Mouse (Mus musculus) intestine, embryonic 14.5 days (tissue): ENCODE data around the gene B4galt1. TPM values are rescaled to one million over a fixed set of nuclear protein-coding genes. Genes with fewer than 3 reads are reported as not detected.

Experiments
- ATAC-seq: fragments of 200-750 bp; cut with Nextera tagmentation; replicated peaks from 2 replicates; pipeline ENCODE4 v1.8.0; 2017; ENCODE audit warnings: low read depth, moderate number of reproducible peaks, moderate TSS enrichment, moderate library complexity; ENCODE audit not compliant: low FRiP score, low TSS enrichment
- DNase-seq: peaks from one replicate; pipeline ENCODE4 v3.0.0-alpha.2; 2018; ENCODE audit warnings: low spot score
- H3K27ac ChIP-seq: fragments of 300-500 bp; sonication (generic); 2 replicates; pipeline ENCODE4 v1.5.1; 2014; ENCODE audit warnings: low read depth, mild to moderate bottlenecking, control low read depth
- H3K27me3 ChIP-seq: fragments of 300-500 bp; sonication (generic); replicated peaks from 2 replicates; pipeline ENCODE4 v1.6.1; 2014; ENCODE audit warnings: low read length, control low read depth; ENCODE audit not compliant: control insufficient read depth, insufficient read depth
- H3K36me3 ChIP-seq: fragments of 300-500 bp; sonication (generic); 2 replicates; pipeline ENCODE4 v1.6.1; 2014; ENCODE audit warnings: low read length, control low read depth; ENCODE audit not compliant: control insufficient read depth, insufficient read depth
- H3K4me1 ChIP-seq: fragments of 300-500 bp; sonication (generic); replicated peaks from 2 replicates; pipeline ENCODE4 v1.6.1; 2014; ENCODE audit warnings: low read length, control low read depth, mixed read lengths; ENCODE audit not compliant: control insufficient read depth, insufficient read depth
- H3K4me2 ChIP-seq: fragments of 300-500 bp; sonication (generic); 2 replicates; pipeline ENCODE4 v1.6.1; 2014; ENCODE audit warnings: low read length
- H3K4me3 ChIP-seq: fragments of 300-500 bp; sonication (generic); 2 replicates; pipeline ENCODE4 v1.5.1; 2014; ENCODE audit warnings: low read depth, low read length, control low read depth, mixed read lengths
- H3K9ac ChIP-seq: fragments of 300-500 bp; sonication (generic); 2 replicates; pipeline ENCODE4 v1.6.1; 2014; ENCODE audit warnings: mild to moderate bottlenecking, low read length
- H3K9me3 ChIP-seq: fragments of 300-500 bp; sonication (generic); 2 replicates; pipeline ENCODE4 v1.6.1; 2016; ENCODE audit warnings: low read length, control low read depth; ENCODE audit not compliant: control insufficient read depth
- WGBS: fragments of 180-500 bp; shearing (Covaris S2); extraction: QIAGEN DNeasy Blood & Tissue Kit; methylation state at CpG from one replicate; pipeline ENCODE4 v1.1.7; 2014; 5-methylcytosine and 5-hydroxymethylcytosine counted together
- polyA plus RNA-seq: library from polyadenylated mRNA; unstranded; fragments of >200 nt; fragmentation: Nextera tagmentation; extraction: Ambion mirVana; gene quantifications from 2 replicates; pipeline ENCODE4 v1.2.1, GENCODE M21; 2014

Gene B4galt1
- polyA plus RNA-seq, 1 experiment from 2014 or later: 36.7 TPM

DNA sequence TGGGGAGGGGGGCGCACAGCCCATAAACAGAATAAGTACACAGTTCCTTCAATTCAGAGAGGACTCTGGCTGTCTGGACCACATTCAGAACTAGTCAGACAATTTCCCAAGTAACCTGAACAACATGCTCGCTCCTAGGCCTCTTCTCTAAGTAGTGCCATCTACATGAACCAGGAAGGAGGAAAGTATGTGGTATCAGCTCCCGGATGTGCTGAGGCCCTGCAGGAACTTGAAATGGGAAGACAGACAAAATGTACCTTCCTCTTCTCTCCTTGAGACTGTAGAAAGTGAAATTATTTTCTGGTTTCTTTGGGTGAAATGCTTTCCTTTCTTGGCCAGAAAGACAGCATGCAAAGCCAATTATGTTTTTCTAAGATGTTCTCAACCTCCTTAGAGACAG lies 38.7 kb downstream of the B4galt1 start:
- no peak overlapping the region for H3K4me2 ChIP-seq
- ATAC-seq (no peak), DNase-seq (no peak)
- H3K27me3 ChIP-seq: no peaks in the 10 kb centered on the region
- H3K9ac ChIP-seq: no peak overlapping the region
- no peaks in the 10 kb centered on the region for H3K9me3 ChIP-seq
- H3K4me1 ChIP-seq: no peaks in the 10 kb centered on the region; the same call in 1 of the 2 replicates
- peaks cover 44% of the 10 kb centered on the region for H3K36me3 ChIP-seq
- 83% methylated on average over 3 of the region's 3 CpGs for WGBS
- H3K4me3 ChIP-seq: no peak overlapping the region
- H3K27ac ChIP-seq: no peak overlapping the region

DNA sequence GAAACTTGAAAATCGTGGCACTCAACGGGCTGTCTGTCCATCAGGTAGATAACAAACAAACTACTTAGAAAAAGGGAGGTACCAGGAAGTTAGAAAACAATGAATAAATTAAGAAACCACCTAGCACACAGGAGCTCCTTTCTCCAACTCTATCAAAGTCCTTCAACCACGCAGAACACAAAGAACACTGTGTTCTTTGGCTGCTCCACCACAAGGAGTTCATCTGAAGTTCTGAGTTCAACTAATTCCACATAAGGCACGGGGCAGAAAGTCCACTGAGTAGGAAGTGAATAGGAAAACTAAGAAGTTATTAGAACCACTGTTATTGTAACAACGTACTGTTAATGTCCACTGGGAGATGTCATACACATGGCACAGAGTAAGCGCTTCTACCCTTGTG lies 39.4 kb downstream of the B4galt1 start:
- no peak for DNase-seq
- H3K27me3 ChIP-seq: no peaks in the 10 kb centered on the region
- H3K4me3 ChIP-seq: no peak overlapping the region
- H3K9me3 ChIP-seq: no peaks in the 10 kb centered on the region
- no peak for ATAC-seq
- H3K27ac ChIP-seq: no peak overlapping the region
- no peak overlapping the region for H3K4me2 ChIP-seq
- no peak overlapping the region for H3K9ac ChIP-seq
- H3K36me3 ChIP-seq: peaks cover 50% of the 10 kb centered on the region
- H3K4me1 ChIP-seq: no peaks in the 10 kb centered on the region; the same call in 1 of the 2 replicates
- WGBS: 90% methylated on average over 6 of the region's 6 CpGs

DNA sequence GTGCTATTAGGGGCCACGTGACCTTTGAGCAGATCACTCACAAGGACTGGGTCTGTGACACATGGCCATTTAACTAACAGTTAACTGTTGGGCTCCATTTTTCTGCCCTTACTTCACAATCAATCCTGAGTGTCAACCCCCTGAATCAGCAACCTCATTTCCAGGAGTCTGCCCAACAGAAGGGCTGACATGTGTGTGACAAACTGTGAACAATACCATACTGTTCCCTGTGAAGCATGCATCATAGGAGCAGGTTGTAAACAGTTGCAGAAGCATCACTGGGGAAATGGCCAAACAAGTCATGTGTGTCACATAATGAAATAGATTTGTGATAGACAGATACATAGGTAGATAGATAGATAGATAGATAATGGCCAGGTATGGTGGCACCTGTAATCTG lies 40.9 kb downstream of the B4galt1 start:
- H3K9ac ChIP-seq: no peak overlapping the region
- no peak overlapping the region for H3K27ac ChIP-seq
- H3K36me3 ChIP-seq: peaks cover 63% of the 10 kb centered on the region
- no peaks in the 10 kb centered on the region for H3K9me3 ChIP-seq
- H3K4me1 ChIP-seq: no peaks in the 10 kb centered on the region; the same call in 1 of the 2 replicates
- no peak overlapping the region for H3K4me2 ChIP-seq
- WGBS: 96% methylated on average over 1 of the region's 1 CpGs
- DNase-seq: no peak
- ATAC-seq: no peak
- H3K27me3 ChIP-seq: no peaks in the 10 kb centered on the region
- H3K4me3 ChIP-seq: no peak overlapping the region

DNA sequence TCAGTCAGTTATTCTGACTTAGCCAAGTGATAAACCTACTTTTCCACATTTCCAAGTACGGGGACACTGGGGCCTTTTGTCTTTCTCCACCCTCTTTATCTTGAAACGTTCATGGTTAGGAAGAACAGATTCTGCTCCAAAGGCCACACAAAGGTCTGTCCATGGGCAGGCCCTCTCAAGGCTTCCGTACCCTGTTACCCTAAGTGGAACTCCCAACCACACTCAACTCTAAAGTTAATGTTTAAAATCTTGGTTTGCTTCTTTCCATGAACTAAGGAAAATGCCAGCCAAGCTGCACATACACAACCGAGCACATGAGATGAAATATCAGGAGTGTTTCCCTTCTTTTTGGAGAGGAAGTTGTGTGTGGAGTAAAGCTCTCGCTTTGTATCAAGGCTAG lies 43.3 kb downstream of the B4galt1 start:
- H3K27me3 ChIP-seq: no peaks in the 10 kb centered on the region
- H3K4me3 ChIP-seq: no peak overlapping the region
- H3K4me2 ChIP-seq: no peak overlapping the region
- no peaks in the 10 kb centered on the region for H3K4me1 ChIP-seq
- no peak overlapping the region for H3K9ac ChIP-seq
- H3K36me3 ChIP-seq: peaks cover 70% of the 10 kb centered on the region
- ATAC-seq (no peak), DNase-seq (no peak)
- WGBS: 93% methylated on average over 5 of the region's 5 CpGs
- no peak overlapping the region for H3K27ac ChIP-seq
- H3K9me3 ChIP-seq: no peaks in the 10 kb centered on the region

DNA sequence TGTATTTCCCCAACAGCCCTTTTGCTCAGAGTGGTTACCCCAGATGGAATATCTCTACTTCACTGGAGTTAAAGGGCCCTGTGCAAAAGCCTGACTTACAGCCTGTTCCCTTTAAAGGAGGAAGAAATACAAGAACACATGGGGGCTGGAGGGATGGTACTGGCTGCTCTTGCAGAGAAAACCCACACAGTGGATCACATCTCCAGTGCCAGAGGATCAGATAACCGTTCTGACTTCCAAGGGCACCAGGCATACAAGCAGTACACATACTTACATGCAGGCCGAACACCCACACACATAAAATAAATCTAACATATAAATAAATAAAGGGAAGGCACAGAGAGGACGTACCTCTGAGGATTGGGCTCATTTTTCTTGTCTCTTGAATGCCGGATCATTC lies 46.4 kb downstream of the B4galt1 start:
- peaks cover 70% of the 10 kb centered on the region for H3K36me3 ChIP-seq
- DNase-seq (no peak), ATAC-seq (no peak)
- no peak overlapping the region for H3K27ac ChIP-seq
- no peak overlapping the region for H3K4me2 ChIP-seq
- WGBS: 71% methylated on average over 4 of the region's 4 CpGs
- H3K9ac ChIP-seq: no peak overlapping the region
- H3K27me3 ChIP-seq: no peaks in the 10 kb centered on the region
- H3K4me3 ChIP-seq: no peak overlapping the region
- no peaks in the 10 kb centered on the region for H3K9me3 ChIP-seq
- no peaks in the 10 kb centered on the region for H3K4me1 ChIP-seq

DNA sequence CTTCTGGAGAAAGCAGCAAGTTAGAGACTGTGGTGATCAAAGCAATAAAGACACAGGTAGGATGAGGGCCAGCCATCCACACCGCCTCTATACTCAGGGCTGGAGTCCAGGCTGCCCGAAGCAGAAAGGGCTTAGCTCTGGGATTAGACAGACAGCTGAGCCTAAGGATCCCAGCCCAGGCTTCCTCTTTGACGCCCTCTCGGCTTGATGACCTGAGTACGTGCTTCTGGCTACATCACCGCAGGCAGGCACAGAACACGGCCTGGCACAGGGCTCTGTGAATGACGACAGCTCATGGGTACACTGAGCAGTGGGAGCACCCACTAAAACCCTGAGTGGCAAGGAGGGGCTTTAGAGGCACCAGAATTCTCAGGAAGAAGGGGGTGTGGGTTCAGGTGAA lies 48.4 kb downstream of the B4galt1 start:
- no peak overlapping the region for H3K27ac ChIP-seq
- ATAC-seq: no peak
- no peaks in the 10 kb centered on the region for H3K27me3 ChIP-seq
- no peak overlapping the region for H3K4me3 ChIP-seq
- no peak overlapping the region for H3K9ac ChIP-seq
- DNase-seq: no peak
- peaks cover 57% of the 10 kb centered on the region for H3K36me3 ChIP-seq
- 89% methylated on average over 8 of the region's 8 CpGs for WGBS
- no peaks in the 10 kb centered on the region for H3K9me3 ChIP-seq
- no peak overlapping the region for H3K4me2 ChIP-seq
- no peaks in the 10 kb centered on the region for H3K4me1 ChIP-seq

DNA sequence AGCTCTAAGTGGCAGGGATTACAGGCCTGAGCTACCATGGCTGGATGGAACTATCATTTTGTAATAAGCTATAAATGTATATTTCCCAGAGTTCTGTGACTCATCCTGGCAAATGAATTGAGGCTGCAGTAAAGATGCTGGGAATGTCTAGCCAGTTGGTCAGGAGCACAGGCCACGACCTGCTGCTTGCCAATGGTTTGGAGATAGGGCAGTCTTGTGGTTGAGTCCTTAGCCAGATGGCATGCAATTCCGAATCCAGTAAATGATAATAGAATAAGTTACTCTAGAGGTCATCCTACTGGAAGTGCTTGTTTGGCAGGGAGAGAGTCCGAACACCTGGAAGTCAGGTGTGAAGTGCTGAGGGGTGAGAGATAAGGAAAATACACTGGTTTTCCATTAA lies 51.0 kb downstream of the B4galt1 start:
- 91% methylated on average over 3 of the region's 3 CpGs for WGBS
- H3K4me1 ChIP-seq: no peaks in the 10 kb centered on the region

DNA sequence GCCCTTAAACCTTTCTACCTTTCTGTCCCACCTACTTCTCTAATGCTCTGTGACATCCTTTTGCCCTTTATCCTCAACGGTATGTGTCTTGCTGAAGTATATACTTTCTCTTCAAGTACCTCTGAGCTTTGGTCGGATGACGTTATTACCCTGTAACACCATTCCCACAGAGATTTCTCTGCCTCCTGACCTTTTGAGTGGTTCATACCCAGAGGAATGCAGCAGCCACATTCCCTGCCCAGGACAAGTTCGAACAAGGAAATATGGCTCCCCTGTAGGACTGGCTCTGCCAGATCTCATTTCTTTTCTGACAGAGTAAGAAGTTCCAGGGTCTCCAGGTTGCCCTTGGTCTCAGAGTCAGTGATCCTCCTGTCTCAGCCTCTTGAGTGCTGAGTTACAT lies 51.9 kb downstream of the B4galt1 start:
- Histone ChIP-seq H3K9me3 (no peaks in the 10 kb centered on the region), H3K27me3 (no peaks in the 10 kb centered on the region), H3K27ac (no peak overlapping the region), H3K4me3 (no peak overlapping the region), H3K4me1 (no peaks in the 10 kb centered on the region), H3K4me2 (no peak overlapping the region), H3K9ac (no peak overlapping the region), H3K36me3 (peaks cover 26% of the 10 kb centered on the region)
- ATAC-seq: no peak
- no peak for DNase-seq
- WGBS: 73% methylated on average over 4 of the region's 4 CpGs

More for the DNA sequence above, 51.0 kb downstream of the B4galt1 start:
- no peak overlapping the region for H3K4me3 ChIP-seq
- no peaks in the 10 kb centered on the region for H3K27me3 ChIP-seq
- no peak for DNase-seq
- peaks cover 33% of the 10 kb centered on the region for H3K36me3 ChIP-seq
- H3K9ac ChIP-seq: no peak overlapping the region
- ATAC-seq: no peak
- no peak overlapping the region for H3K4me2 ChIP-seq
- no peaks in the 10 kb centered on the region for H3K9me3 ChIP-seq
- no peak overlapping the region for H3K27ac ChIP-seq

DNA sequence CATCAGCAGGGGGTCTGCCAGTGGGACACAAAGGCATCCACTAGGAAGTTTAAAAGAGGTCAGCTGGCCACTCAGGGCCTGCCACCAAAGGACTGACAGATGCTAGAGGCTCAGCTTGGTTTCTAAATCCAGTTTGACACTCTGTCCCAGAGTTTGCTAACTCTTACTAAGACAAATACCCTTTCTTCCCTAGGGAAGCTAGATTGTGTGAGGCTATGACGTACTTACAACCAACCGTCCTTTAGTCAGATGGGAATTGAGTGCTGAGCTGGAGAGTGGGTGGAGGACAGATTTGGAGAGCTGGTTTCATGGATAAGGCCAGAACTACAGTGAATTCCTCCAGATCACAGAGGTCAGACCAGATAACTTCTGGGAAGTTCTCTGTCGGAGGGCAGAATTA lies 52.9 kb downstream of the B4galt1 start:
- Histone ChIP-seq H3K27me3 (no peaks in the 10 kb centered on the region), H3K4me2 (no peak overlapping the region), H3K4me3 (no peak overlapping the region), H3K4me1 (no peaks in the 10 kb centered on the region), H3K36me3 (peaks cover 18% of the 10 kb centered on the region), H3K9ac (no peak overlapping the region), H3K9me3 (no peaks in the 10 kb centered on the region), H3K27ac (no peak overlapping the region)
- WGBS: 89% methylated on average over 3 of the region's 3 CpGs
- ATAC-seq (no peak), DNase-seq (no peak)
